Mouse (Mus musculus): ENCODE measurements around the gene Ksr1. TPM values are rescaled to one million over a fixed set of nuclear protein-coding genes. Genes with fewer than 3 reads are reported as not detected.

Gene Ksr1
- polyA plus RNA-seq, 1 experiment: 20.6 TPM

GRCm38 (mm10) chr11:79050781-79051507 is 95.3 kb downstream of the Ksr1 start:
- Histone ChIP-seq H3K36me3 (ENCODE audit: control insufficient read depth, insufficient read depth) (no peaks in the 10 kb centered on the region), H3K27me3 (ENCODE audit: control insufficient read depth, insufficient read depth, insufficient read length) (no peaks in the 10 kb centered on the region), H3K79me2 (ENCODE audit: control insufficient read depth, insufficient read depth) (no peaks in the 10 kb centered on the region), H3K4me2 (ENCODE audit: low read depth) (peak overlapping the region; percentile 6), H3ac (ENCODE audit: control insufficient read depth, insufficient read length) (no peak overlapping the region), H3K4me3 (no peak overlapping the region)
- TF ChIP-seq POLR2AphosphoS2 (IDR thresholded peaks at IDR 0.05; ENCODE audit: insufficient read length, low read depth) (no peak), MAX (IDR thresholded peaks at IDR 0.05; ENCODE audit: low read depth) (no peak), MYOD1 (IDR thresholded peaks at IDR 0.05; ENCODE audit: control insufficient read depth in 1 of 3, insufficient read length in 2 of 3, low read depth in 2 of 3) (no peak), TCF3 (IDR thresholded peaks at IDR 0.05; ENCODE audit: insufficient read length, low read depth) (no peak), CEBPB (IDR thresholded peaks at IDR 0.05; ENCODE audit: insufficient read depth, poor library complexity, severe bottlenecking) (no peak), TCF12 (IDR thresholded peaks at IDR 0.05; ENCODE audit: insufficient read depth, poor library complexity, severe bottlenecking) (no peak), E2F4 (IDR thresholded peaks at IDR 0.05; ENCODE audit: insufficient read depth) (no peak), POLR2A (IDR thresholded peaks at IDR 0.05; ENCODE audit: insufficient read length, low read depth) (no peak), MYOG (IDR thresholded peaks at IDR 0.05; ENCODE audit: control insufficient read depth in 1 of 3, insufficient read depth in 1 of 3, insufficient read length in 2 of 3, low read depth in 2 of 3) (no peak), USF1 (IDR thresholded peaks at IDR 0.05; ENCODE audit: low read depth) (no peak), REST (IDR thresholded peaks at IDR 0.05; ENCODE audit: insufficient read depth, insufficient read length) (no peak)

- Histone ChIP-seq H3K79me2 (ENCODE audit: control insufficient read depth, insufficient read depth) (no peaks in the 10 kb centered on the region), H3K27me3 (ENCODE audit: control insufficient read depth, insufficient read depth, insufficient read length) (no peaks in the 10 kb centered on the region), H3ac (ENCODE audit: control insufficient read depth, insufficient read length) (no peak overlapping the region), H3K36me3 (ENCODE audit: control insufficient read depth, insufficient read depth) (peaks cover 4% of the 10 kb centered on the region), H3K4me2 (ENCODE audit: low read depth) (no peak overlapping the region), H3K4me3 (no peak overlapping the region)
- no peak for TF ChIP-seq USF1 (IDR thresholded peaks at IDR 0.05; ENCODE audit: low read depth)
- no peak for TF ChIP-seq SRF (IDR thresholded peaks at IDR 0.05; ENCODE audit: control insufficient read depth, insufficient read length, low read depth)
- no peak for TF ChIP-seq MAX (IDR thresholded peaks at IDR 0.05; ENCODE audit: low read depth)
Observed at GRCm38 (mm10) chr11:79048906-79049305, 97.3 kb downstream of the Ksr1 start.

GRCm38 (mm10) chr11:79047180-79047727 is 99.0 kb downstream of the Ksr1 start:
- H3K27me3 ChIP-seq (ENCODE audit: control insufficient read depth, insufficient read depth, insufficient read length): no peaks in the 10 kb centered on the region
- H3ac ChIP-seq (ENCODE audit: control insufficient read depth, insufficient read length): no peak overlapping the region
- H3K4me2 ChIP-seq (ENCODE audit: low read depth): peak overlapping the region; percentile 63
- no peaks in the 10 kb centered on the region for H3K79me2 ChIP-seq (ENCODE audit: control insufficient read depth, insufficient read depth)
- no peak for TF ChIP-seq SRF (IDR thresholded peaks at IDR 0.05; ENCODE audit: control insufficient read depth, insufficient read length, low read depth)
- TF ChIP-seq MYOG (IDR thresholded peaks at IDR 0.05; ENCODE audit: control insufficient read depth in 1 of 3, insufficient read depth in 1 of 3, insufficient read length in 2 of 3, low read depth in 2 of 3): peak; percentile 82 to 95 (median 84)
- peak; percentile 91 to 100 (median 98) for TF ChIP-seq MYOD1 (IDR thresholded peaks at IDR 0.05; ENCODE audit: control insufficient read depth in 1 of 3, insufficient read length in 2 of 3, low read depth in 2 of 3)
- TF ChIP-seq POLR2A (IDR thresholded peaks at IDR 0.05; ENCODE audit: insufficient read length, low read depth): peak; percentile 31
- TF ChIP-seq MAX (IDR thresholded peaks at IDR 0.05; ENCODE audit: low read depth): no peak
- TF ChIP-seq REST (IDR thresholded peaks at IDR 0.05; ENCODE audit: insufficient read depth, insufficient read length): no peak
- TF ChIP-seq TCF3 (IDR thresholded peaks at IDR 0.05; ENCODE audit: insufficient read length, low read depth): peak; percentile 91
- TF ChIP-seq CEBPB (IDR thresholded peaks at IDR 0.05; ENCODE audit: insufficient read depth, poor library complexity, severe bottlenecking): no peak
- peak; percentile 66 for TF ChIP-seq TCF12 (IDR thresholded peaks at IDR 0.05; ENCODE audit: insufficient read depth, poor library complexity, severe bottlenecking)
- no peak for TF ChIP-seq USF1 (IDR thresholded peaks at IDR 0.05; ENCODE audit: low read depth)
- H3K36me3 ChIP-seq (ENCODE audit: control insufficient read depth, insufficient read depth): peaks cover 9% of the 10 kb centered on the region
- H3K4me3 ChIP-seq: peak overlapping the region; percentile 19

DNA sequence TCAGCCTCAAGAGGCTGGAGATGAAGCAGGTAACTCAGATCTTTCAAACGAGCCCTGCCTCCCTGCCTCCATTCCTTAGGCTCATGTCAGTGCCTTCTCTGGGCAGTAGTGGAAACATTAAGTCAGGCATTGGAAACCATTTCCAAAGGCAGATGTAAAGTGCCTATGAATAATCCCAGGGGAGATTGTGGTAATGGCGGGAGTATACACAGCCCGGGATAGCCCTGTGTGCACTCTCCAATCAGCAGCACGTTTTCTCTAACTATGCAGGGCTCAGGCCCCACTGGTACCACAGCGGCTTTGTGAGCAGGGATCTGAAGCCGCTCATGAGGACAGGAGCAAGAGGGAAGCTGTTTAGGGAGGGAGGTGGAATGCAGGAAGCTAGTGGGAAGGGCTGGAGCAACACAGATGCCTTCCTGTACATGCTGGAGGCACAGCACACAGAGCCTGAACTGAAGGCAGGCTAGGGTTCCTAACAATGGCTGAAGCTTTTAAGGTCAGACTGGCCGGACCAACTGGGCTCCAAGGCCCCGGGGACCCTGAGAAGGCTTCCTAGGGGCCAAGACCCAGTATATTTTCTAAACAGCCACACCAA is 99.5 kb downstream of the Ksr1 start:
- Histone ChIP-seq H3K4me2 (ENCODE audit: low read depth) (peak overlapping the region; percentile 63), H3K79me2 (ENCODE audit: control insufficient read depth, insufficient read depth) (no peaks in the 10 kb centered on the region), H3K27me3 (ENCODE audit: control insufficient read depth, insufficient read depth, insufficient read length) (no peaks in the 10 kb centered on the region), H3K36me3 (ENCODE audit: control insufficient read depth, insufficient read depth) (peaks cover 9% of the 10 kb centered on the region), H3K4me3 (peak overlapping the region; percentile 19), H3ac (ENCODE audit: control insufficient read depth, insufficient read length) (no peak overlapping the region)
- TF ChIP-seq MAX (IDR thresholded peaks at IDR 0.05; ENCODE audit: low read depth) (no peak), POLR2A (IDR thresholded peaks at IDR 0.05; ENCODE audit: insufficient read length, low read depth) (peak; percentile 29)

GRCm38 (mm10) chr11:79045231-79045630 is 101.0 kb downstream of the Ksr1 start:
- TF ChIP-seq MYOD1 (IDR thresholded peaks at IDR 0.05; ENCODE audit: control insufficient read depth in 1 of 3, insufficient read length in 2 of 3, low read depth in 2 of 3) (no peak), USF1 (IDR thresholded peaks at IDR 0.05; ENCODE audit: low read depth) (no peak), TCF12 (IDR thresholded peaks at IDR 0.05; ENCODE audit: insufficient read depth, poor library complexity, severe bottlenecking) (no peak), POLR2AphosphoS2 (IDR thresholded peaks at IDR 0.05; ENCODE audit: insufficient read length, low read depth) (no peak), E2F4 (IDR thresholded peaks at IDR 0.05; ENCODE audit: insufficient read depth) (no peak), MAX (IDR thresholded peaks at IDR 0.05; ENCODE audit: low read depth) (no peak), MYOG (IDR thresholded peaks at IDR 0.05; ENCODE audit: control insufficient read depth in 1 of 3, insufficient read depth in 1 of 3, insufficient read length in 2 of 3, low read depth in 2 of 3) (no peak), SRF (IDR thresholded peaks at IDR 0.05; ENCODE audit: control insufficient read depth, insufficient read length, low read depth) (no peak), POLR2A (IDR thresholded peaks at IDR 0.05; ENCODE audit: insufficient read length, low read depth) (no peak), REST (IDR thresholded peaks at IDR 0.05; ENCODE audit: insufficient read depth, insufficient read length) (no peak), CEBPB (IDR thresholded peaks at IDR 0.05; ENCODE audit: insufficient read depth, poor library complexity, severe bottlenecking) (no peak), TCF3 (IDR thresholded peaks at IDR 0.05; ENCODE audit: insufficient read length, low read depth) (no peak)
- Histone ChIP-seq H3ac (ENCODE audit: control insufficient read depth, insufficient read length) (no peak overlapping the region), H3K27me3 (ENCODE audit: control insufficient read depth, insufficient read depth, insufficient read length) (no peaks in the 10 kb centered on the region), H3K4me3 (no peak overlapping the region), H3K4me2 (ENCODE audit: low read depth) (no peak overlapping the region), H3K36me3 (ENCODE audit: control insufficient read depth, insufficient read depth) (peaks cover 9% of the 10 kb centered on the region), H3K79me2 (ENCODE audit: control insufficient read depth, insufficient read depth) (no peaks in the 10 kb centered on the region)
